Mouse (Mus musculus): Measurements from ENCODE around the gene Cfap77. TPM values are rescaled to one million over a fixed set of nuclear protein-coding genes. Genes with fewer than 3 reads are reported as not detected.

Gene Cfap77
- total and polyA plus RNA-seq, 3 experiments = 0.55 to 2.2 (median 0.73) TPM

- no peak for TF ChIP-seq GATA1 (IDR thresholded peaks at IDR 0.05; ENCODE audit: borderline replicate concordance, low read length)
- TF ChIP-seq POLR2AphosphoS5 (IDR thresholded peaks at IDR 0.05; ENCODE audit: insufficient replicate concordance, low read depth, low read length) = no peak
- TF ChIP-seq CTCF (IDR thresholded peaks at IDR 0.05; ENCODE audit: low read depth, low read length) = no peak
- TF ChIP-seq TAL1 (conservative IDR thresholded peaks at IDR 0.05; ENCODE audit: low read depth, low read length) = no peak
- TF ChIP-seq GATA2 (IDR thresholded peaks at IDR 0.05; ENCODE audit: borderline replicate concordance, low read depth, low read length) = no peak
- DNase-seq (ENCODE audit: low spot score) = no peak
- H3K9me3 ChIP-seq (replicated peaks) = peaks cover 20% of the 10 kb centered on the region
- peaks cover 5% of the 10 kb centered on the region; the same call in 1 of the 2 replicates for H3K27me3 ChIP-seq (ENCODE audit: insufficient read depth, low read length)
- no peaks in the 10 kb centered on the region for H3K4me1 ChIP-seq (ENCODE audit: insufficient read depth, low read depth, low read length)
- ATAC-seq (ENCODE audit: extremely low read depth, insufficient number of reproducible peaks, low FRiP score, poor library complexity, severe bottlenecking) = no peak
- no peaks in the 10 kb centered on the region for H3K36me3 ChIP-seq (replicated peaks)
- H3K4me3 ChIP-seq (ENCODE audit: low read depth, low read length) = no peak overlapping the region
Observed at GRCm38 (mm10) chr2:28917518-28918361, 137.1 kb downstream of the Cfap77 start.

DNA sequence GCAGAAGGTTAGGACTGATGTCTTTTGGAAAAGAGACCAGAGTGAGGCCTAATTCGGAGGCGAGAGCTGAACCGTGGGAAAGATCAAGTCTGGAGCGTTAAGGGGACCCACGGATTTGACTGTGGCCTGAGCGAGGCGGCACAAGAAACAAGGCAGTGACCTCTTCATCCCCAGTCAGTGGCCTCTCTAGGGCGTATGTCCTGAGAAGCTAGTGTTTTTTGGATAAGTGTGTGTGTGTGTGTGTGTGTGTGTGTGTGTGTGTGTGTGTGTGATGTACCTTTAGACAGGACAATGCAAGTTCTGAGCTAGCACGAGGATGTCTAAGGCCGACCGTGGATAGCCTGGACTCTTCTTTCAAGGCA, 137.7 kb downstream of the Cfap77 start:
- peaks cover 5% of the 10 kb centered on the region; the same call in 1 of the 2 replicates for H3K27me3 ChIP-seq (ENCODE audit: insufficient read depth, low read length)
- peaks cover 20% of the 10 kb centered on the region for H3K9me3 ChIP-seq (replicated peaks)
- ATAC-seq (ENCODE audit: extremely low read depth, insufficient number of reproducible peaks, low FRiP score, poor library complexity, severe bottlenecking) = no peak
- no peaks in the 10 kb centered on the region for H3K36me3 ChIP-seq (replicated peaks)
- DNase-seq (ENCODE audit: low spot score) = no peak
- H3K4me3 ChIP-seq (ENCODE audit: low read depth, low read length) = no peak overlapping the region
- no peak for TF ChIP-seq POLR2AphosphoS5 (IDR thresholded peaks at IDR 0.05; ENCODE audit: insufficient replicate concordance, low read depth, low read length)
- no peak for TF ChIP-seq TAL1 (conservative IDR thresholded peaks at IDR 0.05; ENCODE audit: low read depth, low read length)
- TF ChIP-seq GATA1 (IDR thresholded peaks at IDR 0.05; ENCODE audit: borderline replicate concordance, low read length) = no peak
- TF ChIP-seq CTCF (IDR thresholded peaks at IDR 0.05; ENCODE audit: low read depth, low read length) = no peak
- no peaks in the 10 kb centered on the region for H3K4me1 ChIP-seq (ENCODE audit: insufficient read depth, low read depth, low read length)

GRCm38 (mm10) chr2:28916513-28916865, 138.4 kb downstream of the Cfap77 start, which contains the start of gene Barhl1:
Barhl1 (minus strand) TSS chr2:28916668.
- H3K4me1 ChIP-seq (ENCODE audit: insufficient read depth, low read depth, low read length) = no peaks in the 10 kb centered on the region
- H3K9me3 ChIP-seq (replicated peaks) = peaks cover 20% of the 10 kb centered on the region
- peaks cover 5% of the 10 kb centered on the region; the same call in 1 of the 2 replicates for H3K27me3 ChIP-seq (ENCODE audit: insufficient read depth, low read length)
- H3K4me3 ChIP-seq (ENCODE audit: low read depth, low read length) = no peak within 1 kb of the TSS
- DNase-seq (ENCODE audit: low spot score) = no peak
- ATAC-seq (ENCODE audit: extremely low read depth, insufficient number of reproducible peaks, low FRiP score, poor library complexity, severe bottlenecking) = no peak
- peaks cover 6% of the 10 kb centered on the region for H3K36me3 ChIP-seq (replicated peaks)
- no peak for TF ChIP-seq POLR2AphosphoS5 (IDR thresholded peaks at IDR 0.05; ENCODE audit: insufficient replicate concordance, low read depth, low read length)
- no peak for TF ChIP-seq TAL1 (conservative IDR thresholded peaks at IDR 0.05; ENCODE audit: low read depth, low read length)
- no peak for TF ChIP-seq CTCF (IDR thresholded peaks at IDR 0.05; ENCODE audit: low read depth, low read length)

GRCm38 (mm10) chr2:28915768-28916512, 138.9 kb downstream of the Cfap77 start:
- H3K27me3 ChIP-seq (ENCODE audit: insufficient read depth, low read length) = peaks cover 5% of the 10 kb centered on the region; the same call in 1 of the 2 replicates
- H3K4me3 ChIP-seq (ENCODE audit: low read depth, low read length) = no peak overlapping the region
- DNase-seq (ENCODE audit: low spot score) (peak; percentile 15), ATAC-seq (ENCODE audit: extremely low read depth, insufficient number of reproducible peaks, low FRiP score, poor library complexity, severe bottlenecking) (no peak)
- H3K4me1 ChIP-seq (ENCODE audit: insufficient read depth, low read depth, low read length) = no peaks in the 10 kb centered on the region
- H3K9me3 ChIP-seq (replicated peaks) = peaks cover 22% of the 10 kb centered on the region
- no peak for TF ChIP-seq GATA1 (IDR thresholded peaks at IDR 0.05; ENCODE audit: borderline replicate concordance, low read length)
- TF ChIP-seq POLR2AphosphoS5 (IDR thresholded peaks at IDR 0.05; ENCODE audit: insufficient replicate concordance, low read depth, low read length) = no peak
- TF ChIP-seq GATA2 (IDR thresholded peaks at IDR 0.05; ENCODE audit: borderline replicate concordance, low read depth, low read length) = no peak
- TF ChIP-seq CTCF (IDR thresholded peaks at IDR 0.05; ENCODE audit: low read depth, low read length) = no peak
- no peak for TF ChIP-seq TAL1 (conservative IDR thresholded peaks at IDR 0.05; ENCODE audit: low read depth, low read length)
- peaks cover 11% of the 10 kb centered on the region for H3K36me3 ChIP-seq (replicated peaks)

DNA sequence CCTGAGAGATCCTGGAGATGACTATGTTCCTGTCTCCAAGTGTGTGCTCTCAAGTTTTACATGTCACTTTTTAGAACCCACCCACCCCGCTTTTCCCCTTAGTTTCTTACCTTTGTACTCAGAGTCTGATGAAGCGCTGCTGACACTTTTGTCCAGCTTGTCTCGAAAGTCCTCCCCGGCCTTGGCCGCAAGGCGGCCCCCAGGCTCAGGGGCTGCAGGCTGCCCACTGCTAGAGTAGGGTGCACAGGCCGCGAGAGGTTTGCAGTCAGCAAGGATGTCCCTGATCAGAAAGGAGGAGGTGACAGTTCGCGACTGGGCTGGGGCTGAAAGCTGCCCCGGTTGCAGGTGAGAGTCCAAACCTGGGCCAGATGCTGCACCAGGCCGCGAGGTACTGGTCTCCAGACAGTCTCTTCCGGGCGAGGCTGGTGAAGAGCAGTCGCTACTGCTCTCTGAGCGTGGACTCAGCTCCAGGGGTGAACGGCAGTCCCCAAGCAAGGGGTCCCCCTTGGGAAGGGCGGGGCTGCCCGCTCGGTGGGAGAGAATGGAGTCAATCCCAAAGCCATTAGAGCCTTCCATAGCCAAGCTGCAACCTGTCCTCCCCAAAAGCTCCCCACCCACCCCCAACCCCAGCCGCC, 139.6 kb downstream of the Cfap77 start:
- H3K4me3 ChIP-seq (ENCODE audit: low read depth, low read length) = no peak overlapping the region
- peaks cover 5% of the 10 kb centered on the region; the same call in 1 of the 2 replicates for H3K27me3 ChIP-seq (ENCODE audit: insufficient read depth, low read length)
- no peaks in the 10 kb centered on the region for H3K4me1 ChIP-seq (ENCODE audit: insufficient read depth, low read depth, low read length)
- peaks cover 22% of the 10 kb centered on the region for H3K9me3 ChIP-seq (replicated peaks)
- no peak for DNase-seq (ENCODE audit: low spot score)
- ATAC-seq (ENCODE audit: extremely low read depth, insufficient number of reproducible peaks, low FRiP score, poor library complexity, severe bottlenecking) = no peak
- peaks cover 15% of the 10 kb centered on the region for H3K36me3 ChIP-seq (replicated peaks)
- TF ChIP-seq CTCF (IDR thresholded peaks at IDR 0.05; ENCODE audit: low read depth, low read length) (no peak), GATA2 (IDR thresholded peaks at IDR 0.05; ENCODE audit: borderline replicate concordance, low read depth, low read length) (no peak), TAL1 (conservative IDR thresholded peaks at IDR 0.05; ENCODE audit: low read depth, low read length) (no peak), POLR2AphosphoS5 (IDR thresholded peaks at IDR 0.05; ENCODE audit: insufficient replicate concordance, low read depth, low read length) (no peak), GATA1 (IDR thresholded peaks at IDR 0.05; ENCODE audit: borderline replicate concordance, low read length) (no peak)

DNA sequence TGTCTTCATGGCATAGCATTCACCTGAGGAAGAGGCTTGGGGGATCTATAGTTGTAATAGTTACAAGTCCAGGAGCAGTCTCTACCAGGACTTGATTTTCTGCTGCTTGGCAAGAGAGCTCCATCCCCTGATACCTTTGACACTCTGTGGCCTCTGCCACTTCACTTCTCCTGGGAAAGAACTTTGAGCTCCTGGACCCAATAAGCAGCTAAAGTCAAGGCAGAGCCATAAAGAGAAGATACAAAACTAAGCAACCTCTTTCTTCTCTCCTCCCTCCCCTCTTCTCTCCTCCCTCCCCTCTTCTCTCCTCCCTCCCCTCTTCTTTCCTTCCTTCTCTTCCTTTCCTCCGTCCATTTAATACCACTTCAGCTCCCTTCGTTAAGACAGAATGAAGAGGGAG, 140.7 kb downstream of the Cfap77 start:
- H3K36me3 ChIP-seq (replicated peaks) = peaks cover 24% of the 10 kb centered on the region
- TF ChIP-seq CTCF (IDR thresholded peaks at IDR 0.05; ENCODE audit: low read depth, low read length) = no peak
- no peak for TF ChIP-seq GATA1 (IDR thresholded peaks at IDR 0.05; ENCODE audit: borderline replicate concordance, low read length)
- TF ChIP-seq TAL1 (conservative IDR thresholded peaks at IDR 0.05; ENCODE audit: low read depth, low read length) = no peak
- no peak for TF ChIP-seq POLR2AphosphoS5 (IDR thresholded peaks at IDR 0.05; ENCODE audit: insufficient replicate concordance, low read depth, low read length)
- TF ChIP-seq GATA2 (IDR thresholded peaks at IDR 0.05; ENCODE audit: borderline replicate concordance, low read depth, low read length) = no peak
- ATAC-seq (ENCODE audit: extremely low read depth, insufficient number of reproducible peaks, low FRiP score, poor library complexity, severe bottlenecking) (no peak), DNase-seq (ENCODE audit: low spot score) (no peak)
- H3K4me3 ChIP-seq (ENCODE audit: low read depth, low read length) = no peak overlapping the region
- no peaks in the 10 kb centered on the region for H3K4me1 ChIP-seq (ENCODE audit: insufficient read depth, low read depth, low read length)
- H3K27me3 ChIP-seq (ENCODE audit: insufficient read depth, low read length) = peaks cover 5% of the 10 kb centered on the region; the same call in 1 of the 2 replicates
- peaks cover 22% of the 10 kb centered on the region for H3K9me3 ChIP-seq (replicated peaks)
